Mouse (Mus musculus): ENCODE results near the gene Ckap5. TPM values are rescaled to one million over a fixed set of nuclear protein-coding genes. Genes with fewer than 3 reads are reported as not detected.

Ckap5 gene
- polyA plus RNA-seq, 1 experiment from 2014 or later, result 84.9 TPM

Other genes starting within 250 kb of the Ckap5 start
- gene 1110051M20Rik, start 82.1 kb upstream of the Ckap5 start, polyA plus RNA-seq (2015; fragmentation: Nextera tagmentation; extraction: Ambion mirVana), result 69.4 and 72.2 TPM in 2 replicates
- 13.9 and 15.4 TPM in 2 replicates for gene Lrp4, start 69.3 kb upstream of the Ckap5 start, polyA plus RNA-seq (2015; fragmentation: Nextera tagmentation; extraction: Ambion mirVana)
- gene F2, start 109.7 kb downstream of the Ckap5 start, polyA plus RNA-seq (2015; fragmentation: Nextera tagmentation; extraction: Ambion mirVana), result 0.85 and 8.9 TPM in 2 replicates
- 8.4 and 12.3 TPM in 2 replicates for gene Zfp408, start 123.0 kb downstream of the Ckap5 start, polyA plus RNA-seq (2015; fragmentation: Nextera tagmentation; extraction: Ambion mirVana)
- 157 and 159 TPM in 2 replicates for gene Arhgap1, start 123.1 kb downstream of the Ckap5 start, polyA plus RNA-seq (2015; fragmentation: Nextera tagmentation; extraction: Ambion mirVana)
- 25.3 and 25.9 TPM in 2 replicates for gene Atg13, start 183.8 kb downstream of the Ckap5 start, polyA plus RNA-seq (2015; fragmentation: Nextera tagmentation; extraction: Ambion mirVana)
- 16.4 and 19.7 TPM in 2 replicates for gene Harbi1, start 184.1 kb downstream of the Ckap5 start, polyA plus RNA-seq (2015; fragmentation: Nextera tagmentation; extraction: Ambion mirVana)
- 15.9 and 16.1 TPM in 2 replicates for gene Ambra1, start 203.4 kb downstream of the Ckap5 start, polyA plus RNA-seq (2015; fragmentation: Nextera tagmentation; extraction: Ambion mirVana)

Data from lung, embryonic 16.5 days (tissue).